Mouse (Mus musculus) layer of hippocampus, adult 18-20 months (tissue): ENCODE results near the gene Reps2. TPM values are rescaled to one million over a fixed set of nuclear protein-coding genes. Genes with fewer than 3 reads are reported as not detected.
A peak's percentile ranks its signal among the peaks of the same experiment; 100 is the strongest.

Experiments
- DNase-seq, 2 experiments: peaks; one replicate each; pipeline ENCODE4 v3.0.0; 2022; ENCODE audit warnings: low spot score in 2 of 2
- total RNA-seq, 2 experiments: library from RNA; stranded (reverse); gene quantifications; 2 replicates each; pipeline ENCODE4 v1.2.3; 2021

Gene Reps2
- total RNA-seq, 2 experiments from 2014 or later, result 146 to 153 TPM

GRCm38 (mm10) chrX:162590145-162590790 is 53.2 kb downstream of the Reps2 start:
- no peak for DNase-seq

- DNase-seq, result no peak
Observed at GRCm38 (mm10) chrX:162589173-162589805, 54.2 kb downstream of the Reps2 start.

- DNase-seq, result peak in 1 of 2 experiments; percentile 51
Observed at GRCm38 (mm10) chrX:162584349-162584748, 59.1 kb downstream of the Reps2 start.

GRCm38 (mm10) chrX:162580521-162580920 is 62.9 kb downstream of the Reps2 start:
- DNase-seq, result no peak

- DNase-seq, result no peak
Observed at GRCm38 (mm10) chrX:162568439-162568838, 75.0 kb downstream of the Reps2 start.

- no peak for DNase-seq
Observed at GRCm38 (mm10) chrX:162565501-162565900, 77.9 kb downstream of the Reps2 start.

GRCm38 (mm10) chrX:162556459-162556841 is 87.0 kb downstream of the Reps2 start:
- DNase-seq, result no peak

GRCm38 (mm10) chrX:162555729-162556458 is 87.6 kb downstream of the Reps2 start:
- DNase-seq, result no peak

- DNase-seq, result peak; percentile 25 to 50
Observed at GRCm38 (mm10) chrX:162554513-162554912, 88.9 kb downstream of the Reps2 start.

- DNase-seq, result no peak
Observed at GRCm38 (mm10) chrX:162552383-162552782, 91.1 kb downstream of the Reps2 start.

GRCm38 (mm10) chrX:162545037-162545436 is 98.4 kb downstream of the Reps2 start:
- DNase-seq, result peak in 1 of 2 experiments; percentile 8

GRCm38 (mm10) chrX:162542576-162543227 is 100.7 kb downstream of the Reps2 start:
- DNase-seq, result peak in 1 of 2 experiments; percentile 60

- DNase-seq, result no peak
Observed at GRCm38 (mm10) chrX:162541961-162542360, 101.5 kb downstream of the Reps2 start.

- DNase-seq, result no peak
Observed at GRCm38 (mm10) chrX:162531016-162531415, 112.4 kb downstream of the Reps2 start.

GRCm38 (mm10) chrX:162527240-162527639 is 116.2 kb downstream of the Reps2 start:
- peak; percentile 40 to 74 for DNase-seq

GRCm38 (mm10) chrX:162521831-162522514 is 121.5 kb downstream of the Reps2 start:
- no peak for DNase-seq

- no peak for DNase-seq
Observed at GRCm38 (mm10) chrX:162521197-162521596, 122.3 kb downstream of the Reps2 start.

GRCm38 (mm10) chrX:162520374-162520773 is 123.1 kb downstream of the Reps2 start:
- DNase-seq, result no peak

- DNase-seq, result peak in 1 of 2 experiments; percentile 42
Observed at GRCm38 (mm10) chrX:162510426-162510980, 132.9 kb downstream of the Reps2 start.

GRCm38 (mm10) chrX:162505186-162505585 is 138.3 kb downstream of the Reps2 start:
- DNase-seq, result no peak

- DNase-seq, result no peak
Observed at GRCm38 (mm10) chrX:162503436-162503835, 140.0 kb downstream of the Reps2 start.
